Mouse (Mus musculus) heart, embryonic 14.5 days (tissue): ENCODE measurements around the gene Vamp3. TPM values are rescaled to one million over a fixed set of nuclear protein-coding genes. Genes with fewer than 3 reads are reported as not detected.
A peak's percentile ranks its signal among the peaks of the same experiment; 100 is the strongest.

ENCODE experiments used
- ATAC-seq: fragments of 200-750 bp; cut with Nextera tagmentation; 2 replicates; pipeline ENCODE4 v1.8.0; 2017; ENCODE audit warnings: low read depth, moderate TSS enrichment; ENCODE audit not compliant: insufficient number of reproducible peaks, insufficient read depth, low FRiP score
- H3K27ac ChIP-seq, 2 experiments: fragments of 200-500 bp in 1 of 2; fragments of 300-500 bp in 1 of 2; sonication (generic) in 1 of 2; replicated peaks in 1 of 2; 2 replicates each; pipeline ENCODE4 v1.5.1; 2012 to 2014; ENCODE audit warnings: low read depth in 2 of 2, low read length in 2 of 2, control low read depth in 1 of 2, mild to moderate bottlenecking in 1 of 2, mixed read lengths in 1 of 2; ENCODE audit not compliant: control insufficient read depth in 1 of 2, insufficient read depth in 1 of 2
- H3K27me3 ChIP-seq: fragments of 300-500 bp; sonication (generic); 2 replicates; pipeline ENCODE4 v1.6.1; 2014; ENCODE audit warnings: mild to moderate bottlenecking, low read length, control low read depth; ENCODE audit not compliant: control insufficient read depth, insufficient read depth
- H3K36me3 ChIP-seq: fragments of 300-500 bp; sonication (generic); 2 replicates; pipeline ENCODE4 v1.6.1; 2014; ENCODE audit warnings: mild to moderate bottlenecking, control low read depth, low read length, mixed read lengths; ENCODE audit not compliant: control insufficient read depth, insufficient read depth
- H3K4me1 ChIP-seq, 2 experiments: fragments of 200-500 bp in 1 of 2; fragments of 300-500 bp in 1 of 2; sonication (generic) in 1 of 2; 2 replicates each; pipeline ENCODE4 v1.6.1; 2012 to 2014; ENCODE audit warnings: low read length in 2 of 2, control low read depth in 1 of 2, mixed read lengths in 1 of 2; ENCODE audit not compliant: control insufficient read depth in 2 of 2, insufficient read depth in 2 of 2
- H3K4me2 ChIP-seq: fragments of 300-500 bp; sonication (generic); 2 replicates; pipeline ENCODE4 v1.6.1; 2014; ENCODE audit warnings: mild to moderate bottlenecking, low read length
- H3K4me3 ChIP-seq, 2 experiments: fragments of 200-500 bp in 1 of 2; fragments of 300-500 bp in 1 of 2; sonication (generic) in 1 of 2; 2 replicates each; pipeline ENCODE4 v1.5.1; 2012 to 2014; ENCODE audit warnings: low read length in 2 of 2, mild to moderate bottlenecking in 2 of 2, control low read depth in 1 of 2, low read depth in 1 of 2, moderate library complexity in 1 of 2; ENCODE audit not compliant: control insufficient read depth in 1 of 2, insufficient read depth in 1 of 2
- H3K9ac ChIP-seq: fragments of 300-500 bp; sonication (generic); 2 replicates; pipeline ENCODE4 v1.6.1; 2014; ENCODE audit warnings: mild to moderate bottlenecking, low read length
- H3K9me3 ChIP-seq: fragments of 300-500 bp; sonication (generic); 2 replicates; pipeline ENCODE4 v1.6.1; 2016; ENCODE audit warnings: low read length, control low read depth; ENCODE audit not compliant: control insufficient read depth
- WGBS: fragments of 180-500 bp; shearing (Covaris S2); extraction: QIAGEN DNeasy Blood & Tissue Kit; methylation state at CpG from one replicate; pipeline ENCODE4 v1.1.7; 2014; 5-methylcytosine and 5-hydroxymethylcytosine counted together
- polyA plus RNA-seq: library from polyadenylated mRNA; unstranded; fragments of >200 nt; fragmentation: Nextera tagmentation; extraction: Ambion mirVana; gene quantifications from 2 replicates; pipeline ENCODE4 v1.2.1, GENCODE M21; 2014

Gene Vamp3
- polyA plus RNA-seq = 89.7 and 97.4 TPM in 2 replicates

GRCm38 (mm10) chr4:151057347-151058321 is at the start of gene Vamp3:
Vamp3 (minus strand) TSS chr4:151057963.
- H3K27ac ChIP-seq = peak within 1 kb of the TSS; percentile 87 to 93
- H3K9me3 ChIP-seq = no peaks in the 10 kb centered on the region
- H3K4me1 ChIP-seq = peaks cover 0 to 12% of the 10 kb centered on the region in 2 experiments; a peak in 2 of 4 replicates
- peaks cover 46% of the 10 kb centered on the region for H3K36me3 ChIP-seq
- peak; percentile 99 for ATAC-seq
- H3K27me3 ChIP-seq = no peaks in the 10 kb centered on the region
- peak within 1 kb of the TSS; percentile 82 for H3K9ac ChIP-seq
- WGBS = under 1% methylated on average over 111 of the region's 114 CpGs
- peak within 1 kb of the TSS; percentile 82 for H3K4me2 ChIP-seq
- H3K4me3 ChIP-seq = peak within 1 kb of the TSS; percentile 67 to 81

GRCm38 (mm10) chr4:151106468-151106867 is 48.7 kb upstream of the Vamp3 start:
- H3K4me2 ChIP-seq = peak overlapping the region; percentile 80
- H3K27me3 ChIP-seq = peaks cover 6% of the 10 kb centered on the region; the same call in 1 of the 2 replicates
- ATAC-seq = no peak
- H3K27ac ChIP-seq = peak overlapping the region; percentile 80 to 95
- 23% methylated on average over 10 of the region's 10 CpGs for WGBS
- H3K4me3 ChIP-seq = peak overlapping the region; percentile 33 to 87
- H3K9ac ChIP-seq = peak overlapping the region; percentile 97
- no peaks in the 10 kb centered on the region for H3K36me3 ChIP-seq
- peaks cover 16 to 37% of the 10 kb centered on the region in 2 experiments for H3K4me1 ChIP-seq
- H3K9me3 ChIP-seq = no peaks in the 10 kb centered on the region

- Histone ChIP-seq H3K4me3 (peak overlapping the region in 1 of 2 experiments; percentile 87; a peak in 2 of 4 replicates), H3K9ac (peak overlapping the region; percentile 97), H3K4me2 (peak overlapping the region; percentile 80), H3K9me3 (no peaks in the 10 kb centered on the region), H3K27me3 (peaks cover 6% of the 10 kb centered on the region; the same call in 1 of the 2 replicates), H3K27ac (peak overlapping the region; percentile 55 to 95), H3K4me1 (peaks cover 16 to 39% of the 10 kb centered on the region in 2 experiments), H3K36me3 (no peaks in the 10 kb centered on the region)
- no peak for ATAC-seq
- WGBS = 49% methylated on average over 6 of the region's 6 CpGs
These were observed 48.1 kb upstream of the Vamp3 start for GRCm38 (mm10) chr4:151105886-151106285.

GRCm38 (mm10) chr4:151104147-151104546 is 46.4 kb upstream of the Vamp3 start:
- H3K4me2 ChIP-seq = peak overlapping the region; percentile 62
- H3K27ac ChIP-seq = peak overlapping the region; percentile 89 to 91
- peak overlapping the region; percentile 27 to 35; a peak in 3 of 4 replicates for H3K4me3 ChIP-seq
- peak overlapping the region; percentile 63 for H3K9ac ChIP-seq
- H3K36me3 ChIP-seq = no peaks in the 10 kb centered on the region
- no peaks in the 10 kb centered on the region; the same call in 1 of the 2 replicates for H3K27me3 ChIP-seq
- H3K4me1 ChIP-seq = peaks cover 21 to 49% of the 10 kb centered on the region in 2 experiments
- ATAC-seq = no peak
- no peaks in the 10 kb centered on the region for H3K9me3 ChIP-seq
- WGBS = 36% methylated on average over 10 of the region's 10 CpGs

- 51% methylated on average over 11 of the region's 11 CpGs for WGBS
- peak overlapping the region; percentile 62 for H3K4me2 ChIP-seq
- ATAC-seq = no peak
- peak overlapping the region; percentile 89 to 91 for H3K27ac ChIP-seq
- no peaks in the 10 kb centered on the region for H3K9me3 ChIP-seq
- H3K9ac ChIP-seq = peak overlapping the region; percentile 63
- H3K36me3 ChIP-seq = no peaks in the 10 kb centered on the region
- peaks cover 26 to 54% of the 10 kb centered on the region in 2 experiments for H3K4me1 ChIP-seq
- peak overlapping the region in 1 of 2 experiments; percentile 27; a peak in 1 of 4 replicates for H3K4me3 ChIP-seq
- no peaks in the 10 kb centered on the region; the same call in 1 of the 2 replicates for H3K27me3 ChIP-seq
These were observed 45.9 kb upstream of the Vamp3 start for GRCm38 (mm10) chr4:151103646-151104045.

GRCm38 (mm10) chr4:151097104-151097438 is 39.3 kb upstream of the Vamp3 start:
- Histone ChIP-seq H3K9me3 (no peaks in the 10 kb centered on the region), H3K27me3 (no peaks in the 10 kb centered on the region), H3K9ac (peak overlapping the region; percentile 68), H3K4me2 (peak overlapping the region; percentile 59), H3K4me1 (peaks cover 34 to 63% of the 10 kb centered on the region in 2 experiments), H3K4me3 (peak overlapping the region; percentile 16 to 27), H3K27ac (peak overlapping the region; percentile 98 to 99), H3K36me3 (no peaks in the 10 kb centered on the region)
- WGBS = 30% methylated on average over 11 of the region's 11 CpGs
- ATAC-seq = peak; percentile 27

- H3K9ac ChIP-seq = peak overlapping the region; percentile 68
- no peaks in the 10 kb centered on the region for H3K9me3 ChIP-seq
- H3K27me3 ChIP-seq = no peaks in the 10 kb centered on the region
- WGBS = 31% methylated on average over 18 of the region's 18 CpGs
- peak; percentile 18; the same call in 1 of the 2 replicates for ATAC-seq
- peaks cover 34 to 62% of the 10 kb centered on the region in 2 experiments for H3K4me1 ChIP-seq
- H3K27ac ChIP-seq = peak overlapping the region; percentile 98 to 99
- peak overlapping the region; percentile 59 for H3K4me2 ChIP-seq
- no peaks in the 10 kb centered on the region for H3K36me3 ChIP-seq
- peak overlapping the region; percentile 16 to 27 for H3K4me3 ChIP-seq
These were observed 38.8 kb upstream of the Vamp3 start for GRCm38 (mm10) chr4:151096334-151097103.
